Comparison of ENCODE assay signal across 21 mouse cellular contexts in genomic region chr5:91574211-91574610, GRCm38 (mm10). TPM values are rescaled to one million over a fixed set of nuclear protein-coding genes. Genes with fewer than 3 reads are reported as not detected.
DNase-seq lines count a peak whose midpoint lies in the region; ATAC-seq and TF ChIP-seq lines count a peak whose summit lies in the region.
"Had no signal": no experiment of that assay in that cellular context is flagged by ENCODE, and none has a peak within 500 bp of the region (broad histone marks: within the 10 kb centered on the region; RNA-seq: fewer than 3 reads in every experiment).

No protein-coding gene starts in this region.

- ATAC-seq in heart, embryonic 15.5 days (replicated peaks; ENCODE audit: insufficient number of reproducible peaks, insufficient read depth, low FRiP score, low read depth), result no peak
- ATAC-seq: activated CD4-positive, CD25-positive, alpha-beta regulatory T cell, adult 4 months; forebrain, embryonic 14.5 days; forebrain, embryonic 16.5 days; Patski had no signal

- no peak overlapping the region for H3K4me3 ChIP-seq in heart, embryonic 15.5 days
- H3K4me3 ChIP-seq: embryonic facial prominence, embryonic 13.5 days; forebrain, embryonic 10.5 days; forebrain, embryonic 12.5 days had no signal

- peaks cover 25% of the 10 kb centered on the region for H3K4me1 ChIP-seq in heart, embryonic 15.5 days (replicated peaks)
- H3K4me1 ChIP-seq: embryonic facial prominence, embryonic 13.5 days; forebrain, embryonic 10.5 days; forebrain, embryonic 12.5 days had no signal

- no peak for DNase-seq in heart, postnatal 4 days
- peak; percentile 22 for DNase-seq in brain, embryonic 14.5 days (ENCODE audit: low read depth)
- DNase-seq in gonadal fat pad, adult 2 months (ENCODE audit: low read depth), result peak; percentile 98
- no peak for DNase-seq in urinary bladder, postnatal 4 days (ENCODE audit: low spot score in 2 of 2)
- DNase-seq in thymus, postnatal 10 days (ENCODE audit: low spot score in 2 of 2), result no peak
- DNase-seq in adrenal gland, adult 2 months, result no peak
- DNase-seq: adrenal gland, postnatal 10 days; adrenal gland, postnatal 25 days; cerebellum, adult 11-12 months; cerebellum, adult 2 months; cerebellum, adult 9-10 months; cerebellum, postnatal 10 days; cerebellum, postnatal 25 days had no signal

- no peak overlapping the region for H3K4me2 ChIP-seq in heart, embryonic 15.5 days
- H3K4me2 ChIP-seq: embryonic facial prominence, embryonic 13.5 days; forebrain, embryonic 12.5 days had no signal

- TF ChIP-seq POLR2A in brain, embryonic 14.5 days (IDR thresholded peaks at IDR 0.05; ENCODE audit: borderline replicate concordance, extremely low read depth, insufficient read depth, insufficient read length, poor library complexity, severe bottlenecking), result no peak

- H3K9me3 ChIP-seq in heart, embryonic 15.5 days (replicated peaks), result no peaks in the 10 kb centered on the region
- H3K9me3 ChIP-seq: embryonic facial prominence, embryonic 13.5 days; forebrain, embryonic 10.5 days; forebrain, embryonic 12.5 days had no signal

- H3K27me3 ChIP-seq in heart, embryonic 15.5 days, result no peaks in the 10 kb centered on the region
- H3K27me3 ChIP-seq: embryonic facial prominence, embryonic 13.5 days; forebrain, embryonic 12.5 days; Patski had no signal

- no peak overlapping the region for H3K9ac ChIP-seq in heart, embryonic 15.5 days
- H3K9ac ChIP-seq: embryonic facial prominence, embryonic 13.5 days; forebrain, embryonic 12.5 days had no signal

- TF ChIP-seq CTCF in brain, embryonic 14.5 days (IDR thresholded peaks at IDR 0.05; ENCODE audit: borderline replicate concordance, extremely low read depth, insufficient read depth, insufficient read length), result no peak

- H3K27ac ChIP-seq in heart, embryonic 15.5 days, result 0 out of 2 replicates have a peak overlapping the region, but pooled peaks have one; percentile 12
- H3K27ac ChIP-seq: embryonic facial prominence, embryonic 13.5 days; forebrain, embryonic 10.5 days; forebrain, embryonic 12.5 days had no signal

- H3K36me3 ChIP-seq in heart, embryonic 15.5 days, result no peaks in the 10 kb centered on the region
- H3K36me3 ChIP-seq: embryonic facial prominence, embryonic 13.5 days; forebrain, embryonic 10.5 days; forebrain, embryonic 12.5 days had no signal

- 73% methylated on average over 2 of the region's 2 CpGs for WGBS in heart, embryonic 15.5 days

RNA-seq across cellular contexts. Expression of gene Parm1, which starts 56.8 kb away (rescaled TPM):
- 27.1 and 29.7 TPM in 2 replicates for polyA plus RNA-seq in heart, embryonic 15.5 days (2015; fragmentation: Nextera tagmentation; extraction: Ambion mirVana)
- 10 to 100 TPM; 60.7 to 63.4 TPM for total RNA-seq in heart, postnatal 4 days (2021)
- polyA plus RNA-seq in brain, embryonic 14.5 days (2012; rRNA removed), result 2.7 and 6.4 TPM in 2 replicates
- polyA plus RNA-seq in gonadal fat pad, adult 2 months (2012; rRNA removed), result 11.5 and 15.9 TPM in 2 replicates
- 100 to 1,000 TPM; 103 to 137 TPM for total RNA-seq in adrenal gland, adult 2 months (2021)
- polyA plus RNA-seq in adrenal gland, adult 2 months (2012; rRNA removed), result 66.9 and 122 TPM in 2 replicates
- polyA plus RNA-seq: activated CD4-positive, CD25-positive, alpha-beta regulatory T cell, adult 4 months had no signal

Comparison
In these comparisons a context has a peak if more than half of its experiments do, and no peak if none do; other contexts are left out.
1. DNase-seq: peak in brain, embryonic 14.5 days (single experiment) and gonadal fat pad, adult 2 months (single experiment); none in heart, postnatal 4 days (single experiment), urinary bladder, postnatal 4 days (0 of 2), thymus, postnatal 10 days (0 of 2) and adrenal gland, adult 2 months (single experiment).